Comparison of ENCODE assay signal across 9 mouse cellular contexts in the genomic region with DNA sequence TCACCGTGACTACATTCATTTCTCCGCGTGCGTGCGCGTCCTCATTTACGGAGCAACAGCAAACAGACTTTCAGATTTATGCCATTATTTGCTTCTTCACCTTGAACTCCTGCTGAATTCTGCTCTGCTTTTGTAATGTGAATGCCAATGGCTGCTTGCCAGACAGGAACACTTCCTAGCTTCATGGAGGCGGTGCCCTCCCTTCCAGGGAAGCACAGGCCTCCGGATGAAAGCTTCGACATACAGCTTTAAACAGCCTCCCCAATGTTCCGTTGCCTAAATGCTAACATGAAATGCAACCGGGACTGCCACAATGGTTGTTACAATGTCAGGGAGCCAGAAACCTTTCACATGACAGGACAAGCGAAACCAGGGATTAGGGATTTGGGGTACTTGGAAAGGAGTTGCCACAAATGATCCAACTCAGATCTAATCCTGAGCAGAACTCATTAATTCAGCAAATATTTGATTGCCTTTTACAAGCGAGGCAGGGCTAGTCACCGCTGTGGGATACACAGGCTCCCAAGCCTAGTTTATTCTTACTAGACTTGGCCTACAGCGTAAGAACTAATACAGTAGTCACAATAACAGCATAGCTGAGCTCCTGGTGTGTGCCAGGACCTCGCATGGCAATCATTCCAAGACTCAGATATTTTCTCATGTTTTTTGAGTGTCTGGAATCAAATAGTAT.
DNase-seq lines count a peak whose midpoint lies in the region; ATAC-seq and TF ChIP-seq lines count a peak whose summit lies in the region.
"Had no signal": no experiment of that assay in that cellular context is flagged by ENCODE, and none has a peak within 500 bp of the region (broad histone marks: within the 10 kb centered on the region; RNA-seq: fewer than 3 reads in every experiment).

No protein-coding gene starts in this region.

- no peaks in the 10 kb centered on the region for H3K27me3 ChIP-seq in forebrain, embryonic 13.5 days
- H3K27me3 ChIP-seq in forebrain, embryonic 10.5 days (ENCODE audit: poor library complexity, severe bottlenecking), result no peaks in the 10 kb centered on the region
- no peaks in the 10 kb centered on the region for H3K27me3 ChIP-seq in forebrain, embryonic 15.5 days
- no peaks in the 10 kb centered on the region for H3K27me3 ChIP-seq in limb, embryonic 14.5 days (ENCODE audit: control insufficient read depth, insufficient read depth, low read length)
- H3K27me3 ChIP-seq in liver, embryonic 11.5 days (replicated peaks; ENCODE audit: control insufficient read depth, insufficient read depth, low read length), result no peaks in the 10 kb centered on the region

- H3K4me3 ChIP-seq in forebrain, embryonic 13.5 days, result no peak overlapping the region
- H3K4me3 ChIP-seq in forebrain, embryonic 10.5 days, result no peak overlapping the region
- no peak overlapping the region for H3K4me3 ChIP-seq in forebrain, embryonic 15.5 days
- H3K4me3 ChIP-seq in limb, embryonic 14.5 days (replicated peaks; ENCODE audit: low read length), result no peak overlapping the region
- H3K4me3 ChIP-seq in liver, embryonic 11.5 days (ENCODE audit: low read depth, low read length), result no peak overlapping the region

- ATAC-seq in forebrain, embryonic 13.5 days, result peak; percentile 67
- ATAC-seq in forebrain, embryonic 15.5 days (replicated peaks), result peak; percentile 68
- ATAC-seq in limb, embryonic 14.5 days (ENCODE audit: low FRiP score, low read depth), result no peak
- ATAC-seq in liver, embryonic 11.5 days (replicated peaks; ENCODE audit: low FRiP score), result no peak
- ATAC-seq in monocyte, adult 5-6 weeks (replicated peaks; ENCODE audit: insufficient number of reproducible peaks, low FRiP score, low TSS enrichment, poor library complexity, severe bottlenecking), result no peak
- ATAC-seq: intestine, postnatal 0 days had no signal

- DNase-seq in forebrain, embryonic 10.5 days (ENCODE audit: extremely low spot score, low spot score), result no peak
- peak; percentile 71 for DNase-seq in adrenal gland, postnatal 10 days
- DNase-seq in limb, embryonic 14.5 days (ENCODE audit: low spot score), result peak; percentile 31
- DNase-seq in liver, embryonic 11.5 days (ENCODE audit: low spot score), result no peak
- no peak for DNase-seq in heart, postnatal 36 days

- no peaks in the 10 kb centered on the region for H3K9me3 ChIP-seq in forebrain, embryonic 13.5 days (replicated peaks)
- no peaks in the 10 kb centered on the region for H3K9me3 ChIP-seq in forebrain, embryonic 10.5 days
- no peaks in the 10 kb centered on the region for H3K9me3 ChIP-seq in forebrain, embryonic 15.5 days
- H3K9me3 ChIP-seq in limb, embryonic 14.5 days (ENCODE audit: control insufficient read depth, low read length), result no peaks in the 10 kb centered on the region
- no peaks in the 10 kb centered on the region for H3K9me3 ChIP-seq in liver, embryonic 11.5 days (ENCODE audit: control insufficient read depth, low read length)

- H3K9ac ChIP-seq in forebrain, embryonic 13.5 days, result no peak overlapping the region
- no peak overlapping the region for H3K9ac ChIP-seq in forebrain, embryonic 15.5 days (replicated peaks)
- no peak overlapping the region for H3K9ac ChIP-seq in limb, embryonic 14.5 days (ENCODE audit: low read depth, low read length, severe bottlenecking)
- no peak overlapping the region for H3K9ac ChIP-seq in liver, embryonic 11.5 days (ENCODE audit: low read depth, low read length)

- H3K27ac ChIP-seq in forebrain, embryonic 13.5 days, result peak overlapping the region; percentile 48; the same call in 1 of the 2 replicates
- H3K27ac ChIP-seq in forebrain, embryonic 10.5 days, result no peak overlapping the region
- peak overlapping the region; percentile 21 for H3K27ac ChIP-seq in forebrain, embryonic 15.5 days (replicated peaks)
- peak overlapping the region; percentile 33; the same call in 1 of the 2 replicates for H3K27ac ChIP-seq in limb, embryonic 14.5 days (replicated peaks; ENCODE audit: low read depth, low read length)
- no peak overlapping the region for H3K27ac ChIP-seq in liver, embryonic 11.5 days (ENCODE audit: low read depth, low read length)

- H3K4me1 ChIP-seq in forebrain, embryonic 13.5 days, result peaks cover 25% of the 10 kb centered on the region
- H3K4me1 ChIP-seq in forebrain, embryonic 10.5 days, result peaks cover 13% of the 10 kb centered on the region
- peaks cover 16% of the 10 kb centered on the region for H3K4me1 ChIP-seq in forebrain, embryonic 15.5 days
- H3K4me1 ChIP-seq in limb, embryonic 14.5 days (ENCODE audit: control insufficient read depth, insufficient read depth, low read length), result peaks cover 17% of the 10 kb centered on the region
- no peaks in the 10 kb centered on the region for H3K4me1 ChIP-seq in liver, embryonic 11.5 days (replicated peaks; ENCODE audit: control insufficient read depth, insufficient read depth, low read length)

- H3K4me2 ChIP-seq in forebrain, embryonic 13.5 days, result peak overlapping the region; percentile 48
- H3K4me2 ChIP-seq in forebrain, embryonic 15.5 days (replicated peaks), result peak overlapping the region; percentile 9
- no peak overlapping the region; the same call in 1 of the 2 replicates for H3K4me2 ChIP-seq in limb, embryonic 14.5 days (replicated peaks; ENCODE audit: low read depth, low read length, severe bottlenecking)
- no peak overlapping the region for H3K4me2 ChIP-seq in liver, embryonic 11.5 days

- intact Hi-C loops in heart, postnatal 36 days (cut with DNase I), result no loop called here

- H3K36me3 ChIP-seq in forebrain, embryonic 13.5 days (ENCODE audit: poor library complexity, severe bottlenecking), result no peaks in the 10 kb centered on the region
- no peaks in the 10 kb centered on the region for H3K36me3 ChIP-seq in forebrain, embryonic 10.5 days (replicated peaks)
- no peaks in the 10 kb centered on the region for H3K36me3 ChIP-seq in forebrain, embryonic 15.5 days
- H3K36me3 ChIP-seq in limb, embryonic 14.5 days (ENCODE audit: control insufficient read depth, insufficient read depth, low read length), result no peaks in the 10 kb centered on the region
- H3K36me3 ChIP-seq in liver, embryonic 11.5 days (ENCODE audit: control insufficient read depth, insufficient read depth, low read length), result no peaks in the 10 kb centered on the region

- no peak for TF ChIP-seq POLR2A in limb, embryonic 14.5 days (IDR thresholded peaks at IDR 0.05; ENCODE audit: borderline replicate concordance, extremely low read depth, insufficient read depth, insufficient read length)

- WGBS in forebrain, embryonic 13.5 days, result 41% methylated on average over 17 of the region's 17 CpGs
- WGBS in forebrain, embryonic 10.5 days, result 91% methylated on average over 17 of the region's 17 CpGs
- 25% methylated on average over 17 of the region's 17 CpGs for WGBS in forebrain, embryonic 15.5 days
- WGBS in limb, embryonic 14.5 days, result 64% methylated on average over 17 of the region's 17 CpGs
- WGBS in liver, embryonic 11.5 days, result 89% methylated on average over 17 of the region's 17 CpGs

Comparison
In these comparisons a context has a peak if more than half of its experiments do, and no peak if none do; other contexts are left out.
1. H3K27ac ChIP-seq: peak in forebrain, embryonic 13.5 days (single experiment), forebrain, embryonic 15.5 days (single experiment) and limb, embryonic 14.5 days (single experiment); none in forebrain, embryonic 10.5 days (single experiment) and liver, embryonic 11.5 days (single experiment).
2. ATAC-seq: peak in forebrain, embryonic 13.5 days (single experiment) and forebrain, embryonic 15.5 days (single experiment); none in limb, embryonic 14.5 days (single experiment), liver, embryonic 11.5 days (single experiment) and monocyte, adult 5-6 weeks (single experiment).
3. H3K4me2 ChIP-seq: peak in forebrain, embryonic 13.5 days (single experiment) and forebrain, embryonic 15.5 days (single experiment); none in limb, embryonic 14.5 days (single experiment) and liver, embryonic 11.5 days (single experiment).
4. DNase-seq: peak in adrenal gland, postnatal 10 days (single experiment) and limb, embryonic 14.5 days (single experiment); none in forebrain, embryonic 10.5 days (single experiment), liver, embryonic 11.5 days (single experiment) and heart, postnatal 36 days (0 of 2).